Mouse (Mus musculus) urinary bladder, adult 18-20 months (tissue): ENCODE measurements around the gene Ncapd2.

Experiments
- DNase-seq, 2 experiments: peaks; one replicate each; pipeline ENCODE4 v3.0.0; 2022; ENCODE audit warnings: low spot score in 2 of 2, mixed read lengths in 2 of 2

The Ncapd2 gene

DNA sequence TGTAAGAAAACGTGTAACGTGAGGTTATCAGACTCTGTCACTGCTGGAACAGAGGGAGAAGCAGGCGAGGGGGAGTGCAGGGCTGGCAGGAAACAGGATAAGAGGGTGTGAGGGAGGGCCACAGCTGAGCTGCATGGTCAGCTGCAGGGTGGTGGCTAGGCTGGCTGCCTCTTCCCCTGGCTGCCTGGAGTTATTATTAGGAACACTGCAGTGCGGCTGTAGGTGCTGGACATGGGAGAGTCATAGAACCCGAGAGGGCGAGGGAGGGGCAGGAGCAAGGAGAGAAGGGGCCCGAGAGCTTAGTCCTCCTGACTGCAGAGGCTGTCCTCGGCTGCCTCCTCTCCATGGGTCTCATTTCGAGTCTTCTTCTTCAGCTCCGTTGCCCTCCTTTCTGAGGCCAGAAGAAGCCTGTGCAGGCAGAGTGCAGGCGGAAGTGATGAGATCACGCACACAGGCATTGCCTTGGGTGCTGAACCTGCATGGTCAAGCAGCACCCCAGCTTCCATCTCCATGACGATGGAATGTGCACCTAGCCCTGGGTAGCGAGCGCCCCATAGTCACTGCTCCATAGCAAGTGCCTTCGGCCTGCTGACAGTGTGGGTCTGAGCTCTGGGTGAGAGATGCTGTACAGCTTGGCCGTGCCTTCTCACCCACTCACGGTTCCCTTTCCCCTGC lies 43.1 kb downstream of the Ncapd2 start:
- no peak for DNase-seq

DNA sequence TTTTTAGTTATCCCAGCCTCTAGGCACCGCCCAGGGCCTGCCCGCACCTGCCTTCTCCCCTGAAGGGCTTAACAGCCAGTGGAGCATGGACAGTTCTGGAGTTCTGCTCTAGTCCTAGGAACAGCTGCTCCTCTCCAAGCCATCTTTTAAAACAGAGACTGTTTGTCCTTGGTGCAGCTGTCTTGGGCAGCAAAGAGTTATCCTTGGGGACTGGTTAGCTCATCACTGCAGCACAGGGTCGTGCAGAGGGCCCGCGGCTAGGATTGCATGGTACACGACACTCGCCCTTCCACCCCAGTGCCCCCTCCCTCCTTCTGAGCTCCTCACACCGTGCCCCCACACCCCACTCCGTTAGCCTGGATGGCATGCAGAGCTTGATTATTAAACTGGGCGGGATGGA lies 44.2 kb downstream of the Ncapd2 start:
- no peak for DNase-seq

DNA sequence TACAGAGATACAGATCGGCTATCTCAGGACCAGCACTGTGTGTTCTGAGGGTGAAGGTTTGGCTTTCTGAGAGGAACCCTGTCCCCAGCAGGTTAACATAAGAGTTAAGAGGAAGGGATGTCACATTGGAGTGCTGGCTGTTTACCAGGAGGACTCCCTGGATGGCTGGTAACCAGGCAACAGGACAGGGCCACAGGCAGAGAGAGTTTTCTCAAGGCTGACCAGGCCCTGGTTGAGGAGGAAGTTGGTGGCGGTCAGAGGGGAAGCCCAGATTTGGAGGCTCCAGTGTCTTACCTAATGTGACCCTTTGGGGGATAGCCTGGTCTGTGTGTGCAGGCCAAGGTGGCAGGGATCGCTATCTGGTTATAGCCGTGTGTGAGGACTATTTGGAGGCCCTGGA lies 44.7 kb downstream of the Ncapd2 start:
- no peak for DNase-seq

DNA sequence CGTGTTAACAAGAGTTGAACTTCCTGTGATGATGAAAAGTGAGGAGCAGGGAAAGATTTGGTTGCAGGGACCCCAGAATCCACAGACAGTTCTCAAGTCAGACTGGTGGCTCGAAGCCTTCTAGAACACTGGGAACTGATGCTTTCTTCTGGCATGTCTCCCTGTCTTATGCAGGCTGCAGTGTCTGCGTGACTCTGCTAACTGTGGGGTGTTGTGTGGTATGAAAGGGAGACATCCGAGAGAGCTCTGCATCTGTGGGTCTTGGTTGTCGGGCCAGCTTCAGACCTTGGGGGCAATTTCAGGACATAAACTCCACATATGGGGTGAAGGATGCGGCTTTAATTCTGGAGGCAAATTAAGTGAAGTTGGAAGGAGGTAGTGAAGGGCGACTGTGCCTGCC lies 45.4 kb downstream of the Ncapd2 start:
- DNase-seq, result no peak

DNA sequence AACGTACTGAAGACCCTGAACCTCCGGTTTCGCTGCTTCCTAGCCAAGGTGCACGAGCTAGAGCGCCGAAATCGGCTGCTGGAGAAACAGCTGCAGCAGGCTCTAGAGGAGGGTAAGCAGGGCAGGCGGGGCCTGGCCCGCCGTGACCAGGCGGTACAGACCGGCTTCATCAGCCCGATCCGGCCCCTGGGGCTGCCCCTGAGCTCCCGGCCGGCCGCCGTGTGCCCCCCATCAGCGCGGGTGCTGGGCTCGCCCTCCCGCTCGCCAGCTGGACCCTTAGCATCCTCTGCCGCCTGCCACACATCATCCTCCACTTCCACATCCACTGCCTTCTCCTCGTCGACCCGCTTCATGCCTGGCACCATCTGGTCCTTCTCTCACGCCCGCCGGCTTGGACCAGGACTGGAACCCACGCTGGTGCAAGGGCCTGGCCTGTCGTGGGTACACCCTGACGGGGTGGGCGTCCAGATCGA lies 46.0 kb downstream of the Ncapd2 start:
- DNase-seq, result no peak

DNA sequence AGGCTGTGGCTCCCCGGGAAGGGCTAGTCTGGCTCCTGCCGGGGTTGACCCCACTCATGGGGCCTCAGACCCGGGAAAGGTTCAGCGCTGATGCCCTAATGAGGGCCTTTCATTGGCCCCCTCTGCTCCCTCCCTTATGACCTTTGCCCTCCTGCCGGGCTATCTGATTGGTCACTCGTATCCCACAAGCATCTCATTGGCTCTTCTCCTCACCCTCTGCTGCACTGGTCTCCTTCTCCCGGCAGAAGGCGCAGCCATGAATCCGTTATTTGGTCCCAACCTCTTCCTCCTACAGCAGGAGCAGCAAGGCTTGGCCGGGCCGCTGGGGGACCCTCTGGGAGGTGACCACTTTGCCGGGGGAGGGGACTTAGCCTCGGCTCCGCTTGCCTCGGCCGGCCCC lies 46.5 kb downstream of the Ncapd2 start, which contains the start of gene Iffo1:
Gene Iffo1 (plus strand): TSS at position 241 of the 400 bp plus-strand sequence.
- DNase-seq, result peak in 1 of 2 experiments; percentile 70

DNA sequence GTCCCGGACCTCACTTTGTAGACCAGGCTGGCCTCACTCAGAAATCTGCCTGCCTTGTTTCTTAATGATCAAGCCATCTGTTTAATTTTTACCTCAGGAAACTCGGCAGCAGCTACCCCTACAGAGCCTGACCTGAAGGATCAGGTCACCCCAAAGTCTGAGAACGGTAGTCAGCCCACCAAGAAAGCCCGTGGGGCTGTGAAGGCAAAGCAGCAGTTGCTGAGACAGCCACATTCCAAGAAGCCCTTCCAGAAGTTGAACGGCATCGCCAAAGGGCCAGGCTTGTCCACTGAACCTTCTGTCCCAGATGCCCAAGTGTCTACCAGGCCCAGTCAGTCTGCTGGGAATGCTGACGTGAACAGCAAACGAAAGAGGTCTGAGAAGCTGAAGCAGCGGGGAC lies 47.6 kb downstream of the Ncapd2 start:
- no peak for DNase-seq

DNA sequence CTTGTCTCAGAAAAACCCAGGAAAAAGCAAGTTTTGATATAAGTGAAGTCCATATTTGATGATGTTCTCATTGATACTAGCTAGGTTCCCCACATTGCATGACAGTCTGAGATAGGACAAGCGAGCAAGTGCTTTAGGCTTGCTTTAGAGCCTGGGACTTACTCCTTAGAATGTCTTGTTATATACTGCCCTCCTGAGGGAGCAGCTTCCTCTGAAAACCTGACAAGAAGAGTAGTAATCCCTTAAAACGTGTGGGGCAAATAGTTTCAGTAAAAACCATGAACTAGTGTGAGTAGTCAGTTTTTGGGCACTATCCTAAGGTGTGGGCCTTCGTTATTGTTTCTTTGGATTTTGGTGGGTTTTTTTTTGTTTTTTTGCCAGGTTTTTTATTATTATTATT lies 48.4 kb downstream of the Ncapd2 start:
- DNase-seq, result no peak

DNA sequence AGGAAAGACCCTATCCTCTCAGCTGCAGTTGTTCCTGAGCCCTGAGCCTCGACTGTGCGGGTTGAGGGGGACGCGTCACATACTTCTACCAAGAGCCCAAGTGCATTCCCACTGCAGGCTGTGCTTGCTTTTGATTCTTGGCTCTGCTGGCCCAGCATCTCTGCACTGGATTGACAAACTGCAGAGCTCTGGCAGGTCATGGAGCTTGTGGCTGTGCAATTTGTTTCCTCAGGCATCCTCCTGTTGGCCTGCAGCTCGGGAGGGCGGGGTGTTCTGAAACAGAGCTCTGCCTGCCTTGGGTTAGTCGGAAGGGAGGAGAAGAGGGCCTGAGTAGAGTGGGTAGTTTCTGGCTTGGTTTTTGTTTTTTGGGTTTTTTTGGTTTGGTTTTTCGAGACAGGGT lies 49.1 kb downstream of the Ncapd2 start:
- no peak for DNase-seq

DNA sequence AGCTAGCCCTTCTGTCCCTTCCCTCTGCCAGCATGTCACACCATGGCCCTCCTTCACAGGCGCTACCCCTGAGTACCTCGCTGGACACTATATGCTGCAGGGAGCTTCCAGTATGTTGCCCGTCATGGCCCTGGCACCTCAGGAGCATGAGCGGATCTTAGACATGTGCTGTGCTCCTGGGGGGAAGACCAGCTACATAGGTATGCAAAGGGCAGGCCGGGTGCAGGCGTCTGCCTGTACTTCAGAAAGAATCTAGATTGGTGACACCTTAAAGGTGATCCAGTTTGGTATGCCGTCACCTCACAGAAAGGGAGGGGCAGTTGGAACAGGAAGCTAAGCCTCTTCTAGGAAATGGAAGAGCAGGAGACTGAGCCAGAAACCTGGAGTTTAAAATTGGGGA lies 51.8 kb downstream of the Ncapd2 start:
- no peak for DNase-seq

DNA sequence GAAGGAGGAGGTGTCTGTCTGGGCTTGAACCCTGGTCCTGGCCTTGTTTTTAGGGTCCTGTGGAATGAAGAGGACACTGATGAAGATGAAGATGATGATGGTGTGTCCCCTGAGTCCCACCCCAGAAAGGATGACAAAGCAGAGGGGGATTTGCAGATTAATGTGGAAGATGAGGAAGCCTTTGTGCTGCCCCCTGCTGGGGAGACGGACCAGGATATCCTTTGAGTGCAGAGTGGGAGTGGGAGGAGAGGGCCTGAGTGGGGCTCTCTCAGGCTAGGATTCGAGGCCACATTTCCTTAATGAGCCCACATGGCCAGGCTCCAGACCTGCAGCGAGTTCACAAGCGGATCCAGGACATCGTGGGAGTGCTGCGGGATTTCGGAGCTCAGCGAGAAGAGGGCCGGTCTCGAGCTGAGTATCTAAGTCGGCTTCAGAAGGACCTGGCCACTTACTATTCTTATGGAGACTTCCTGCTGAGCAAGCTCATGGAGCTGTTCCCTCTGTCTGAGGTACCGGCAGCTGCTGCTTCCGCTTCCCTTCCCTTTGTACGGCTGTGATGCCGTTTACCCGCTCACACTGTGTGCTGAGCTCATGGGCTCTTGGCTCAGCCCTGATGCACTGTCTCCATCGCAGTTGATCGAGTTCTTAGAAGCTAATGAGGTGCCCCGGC lies 54.4 kb downstream of the Ncapd2 start:
- DNase-seq, result no peak

DNA sequence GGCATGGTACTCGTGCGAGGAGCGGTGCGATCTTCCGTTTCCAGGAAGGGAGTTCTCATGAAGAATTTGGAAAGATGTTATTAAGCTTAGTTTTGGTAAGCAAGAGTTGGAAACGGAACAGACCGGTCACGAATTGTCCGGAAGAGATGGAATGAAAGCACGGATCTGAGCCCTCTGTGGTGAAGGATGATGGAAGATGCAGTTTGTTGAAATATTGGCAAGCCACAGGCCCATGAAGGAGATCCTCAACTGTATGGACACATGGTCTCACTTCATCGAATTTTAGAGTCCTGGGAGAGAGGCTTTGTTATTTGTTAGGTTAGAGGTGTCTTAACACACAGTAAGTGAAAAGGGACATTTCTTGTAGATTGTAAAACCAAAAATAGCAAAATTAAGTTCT lies 59.0 kb downstream of the Ncapd2 start:
- DNase-seq, result no peak

DNA sequence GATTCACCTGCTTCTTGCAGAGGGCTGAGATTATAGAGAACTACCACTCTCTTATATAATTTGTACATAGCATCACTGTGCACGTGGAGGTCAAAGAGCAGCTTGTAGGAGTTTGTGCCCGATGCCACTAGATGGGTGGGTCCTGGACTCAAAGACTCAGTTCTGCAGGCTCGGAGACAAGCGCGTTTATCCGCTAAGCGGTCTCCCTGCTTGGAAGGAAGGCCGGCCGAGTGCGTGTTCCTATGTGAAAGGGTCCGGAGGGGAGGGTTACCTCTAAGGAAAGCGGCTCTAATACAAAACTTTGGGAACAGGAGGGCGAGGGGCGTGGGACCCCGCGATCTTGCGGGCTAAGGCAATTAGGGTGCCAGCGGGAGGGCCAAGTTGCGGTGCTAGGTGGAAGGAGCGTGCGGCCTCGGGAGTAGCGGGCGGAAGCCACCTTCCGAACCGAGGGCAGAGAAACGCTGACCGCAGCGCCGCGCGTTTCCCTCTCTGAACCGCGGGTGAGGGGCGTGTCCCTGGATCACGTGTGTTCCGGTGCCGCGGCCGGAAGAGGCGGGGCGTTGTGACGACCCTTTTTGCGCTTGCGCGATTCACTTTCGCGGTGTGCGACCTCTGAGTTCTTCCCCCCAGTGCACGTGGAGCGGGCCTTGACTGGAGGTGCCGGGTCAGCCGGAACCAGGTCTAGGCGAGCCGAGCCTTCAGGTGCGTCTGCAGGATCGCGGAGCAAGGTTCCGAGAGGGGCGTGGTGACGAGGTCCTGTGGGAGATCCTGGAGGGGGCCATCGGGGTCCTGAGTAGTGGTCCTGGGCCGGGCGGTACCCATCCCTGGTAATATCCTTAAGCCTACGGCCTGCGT lies 60.0 kb downstream of the Ncapd2 start, which contains the start of gene Nop2:
Gene Nop2 (plus strand): TSS at position 608 of the 855 bp plus-strand sequence.
- peak; percentile 77 to 81 for DNase-seq

DNA sequence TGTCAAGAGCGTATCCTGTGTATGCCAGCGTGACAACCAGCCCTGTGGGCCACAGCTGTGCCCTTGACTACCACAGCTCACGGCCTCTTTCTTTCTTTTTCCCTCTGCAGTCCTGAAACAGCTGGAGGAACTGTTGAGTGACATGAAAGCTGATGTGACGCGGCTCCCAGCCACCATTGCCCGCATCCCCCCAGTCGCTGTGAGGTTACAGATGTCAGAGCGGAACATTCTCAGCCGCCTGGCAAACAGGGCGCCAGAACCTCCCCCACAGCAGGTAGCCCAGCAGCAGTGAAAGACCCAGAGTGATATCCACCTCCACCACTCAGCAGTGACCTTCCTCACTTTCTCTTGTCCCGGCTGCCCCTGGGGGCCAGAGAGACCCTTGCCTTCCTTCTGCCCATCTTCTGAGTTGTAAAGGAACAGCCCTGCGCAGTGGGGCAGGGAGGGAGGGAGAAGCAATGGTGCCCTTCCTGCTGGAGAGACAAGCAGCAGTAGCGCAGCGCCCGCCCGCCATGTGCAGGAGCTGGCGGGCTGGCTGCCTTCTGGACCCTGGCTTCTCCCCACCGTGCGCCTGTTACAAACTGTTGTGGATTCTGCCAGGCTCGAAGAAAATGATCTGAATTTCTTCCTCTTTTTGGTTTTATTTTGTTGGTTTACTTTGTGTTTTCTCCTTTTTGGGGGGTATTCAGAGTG lies 61.6 kb downstream of the Ncapd2 start:
- no peak for DNase-seq

DNA sequence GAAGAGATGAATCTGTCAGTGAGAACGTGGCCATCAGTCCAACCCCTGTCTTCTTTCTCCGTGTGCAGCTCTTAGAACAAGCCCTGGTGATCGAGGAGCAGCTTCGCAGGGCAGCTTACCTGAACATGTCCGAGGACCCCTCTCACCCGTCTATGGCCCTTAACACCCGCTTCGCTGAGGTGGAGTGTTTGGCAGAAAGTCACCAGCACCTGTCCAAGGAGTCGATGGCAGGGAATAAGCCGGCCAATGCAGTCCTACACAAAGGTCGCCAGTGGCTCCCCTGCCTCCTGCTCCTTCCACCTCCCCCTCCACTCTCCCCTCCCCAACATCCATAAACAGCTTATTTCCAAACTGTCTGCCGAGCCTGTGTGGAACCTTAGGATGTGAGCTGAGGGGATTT lies 62.8 kb downstream of the Ncapd2 start:
- no peak for DNase-seq

DNA sequence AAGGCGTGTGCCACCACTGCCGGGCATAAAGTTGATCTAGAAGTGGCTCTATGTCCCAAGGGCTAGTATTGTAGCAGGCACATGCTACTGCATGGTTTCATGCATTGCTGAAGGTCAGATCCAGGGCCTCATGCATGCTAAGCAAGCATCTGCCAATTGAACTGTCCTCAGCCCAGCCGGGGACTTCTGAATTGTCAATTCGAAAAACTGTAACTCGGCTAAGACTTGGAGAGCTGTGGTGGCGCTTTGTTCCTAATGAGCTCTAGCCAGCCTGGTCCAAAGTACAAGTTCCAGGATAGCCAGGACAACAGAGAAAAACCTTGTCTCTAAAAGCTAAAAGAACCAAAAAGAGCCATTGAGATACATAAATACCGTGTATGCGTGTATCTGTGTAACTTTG lies 72.1 kb downstream of the Ncapd2 start:
- no peak for DNase-seq
